Mouse (Mus musculus) intestine, embryonic 16.5 days (tissue): ENCODE measurements at regions not wholly inside any gene's neighbourhood (a gene's known extent, or its start where the extent isn't known, plus 50 kb on each side); places are given as distances from the start of the nearest gene placed in this dataset.
"Not testable (repeated sequence)": the region's sequence is repeated elsewhere in the genome, so short reads cannot be mapped to it uniquely, and the experiment has no call there.

Experiments used
- ATAC-seq: fragments of 200-750 bp; cut with Nextera tagmentation; 2 replicates; pipeline ENCODE4 v1.8.0; 2017; ENCODE audit warnings: moderate TSS enrichment, moderate library complexity
- H3K27ac ChIP-seq: fragments of 300-500 bp; sonication (generic); 2 replicates; pipeline ENCODE4 v1.5.1; 2014; ENCODE audit warnings: mild to moderate bottlenecking, low read length
- H3K27me3 ChIP-seq: fragments of 300-500 bp; sonication (generic); replicated peaks from 2 replicates; pipeline ENCODE4 v1.6.1; 2014; ENCODE audit warnings: low read length, control low read depth, mixed read lengths; ENCODE audit not compliant: control insufficient read depth, insufficient read depth
- H3K36me3 ChIP-seq: fragments of 300-500 bp; sonication (generic); 2 replicates; pipeline ENCODE4 v1.6.1; 2014; ENCODE audit warnings: low read length, control low read depth; ENCODE audit not compliant: control insufficient read depth, insufficient read depth
- H3K4me1 ChIP-seq: fragments of 300-500 bp; sonication (generic); 2 replicates; pipeline ENCODE4 v1.6.1; 2014; ENCODE audit warnings: low read length, control low read depth, mixed read lengths; ENCODE audit not compliant: control insufficient read depth, insufficient read depth
- H3K4me2 ChIP-seq: fragments of 300-500 bp; sonication (generic); 2 replicates; pipeline ENCODE4 v1.6.1; 2014; ENCODE audit warnings: low read depth, low read length, control low read depth
- H3K4me3 ChIP-seq: fragments of 300-500 bp; sonication (generic); 2 replicates; pipeline ENCODE4 v1.5.1; 2014; ENCODE audit warnings: mild to moderate bottlenecking, low read length
- H3K9ac ChIP-seq: fragments of 300-500 bp; sonication (generic); 2 replicates; pipeline ENCODE4 v1.6.1; 2014; ENCODE audit warnings: low read depth, low read length
- H3K9me3 ChIP-seq: fragments of 300-500 bp; sonication (generic); 2 replicates; pipeline ENCODE4 v1.6.1; 2016; ENCODE audit warnings: low read length, control low read depth; ENCODE audit not compliant: control insufficient read depth
- WGBS: fragments of 180-500 bp; shearing (Covaris S2); extraction: QIAGEN DNeasy Blood & Tissue Kit; methylation state at CpG from one replicate; pipeline ENCODE4 v1.1.7; 2014; 5-methylcytosine and 5-hydroxymethylcytosine counted together

- Histone ChIP-seq H3K27ac (no peak overlapping the region), H3K4me1 (no peaks in the 10 kb centered on the region), H3K9me3 (no peaks in the 10 kb centered on the region), H3K9ac (no peak overlapping the region), H3K36me3 (no peaks in the 10 kb centered on the region), H3K4me3 (no peak overlapping the region), H3K27me3 (no peaks in the 10 kb centered on the region), H3K4me2 (no peak overlapping the region)
- no peak for ATAC-seq
- 60% methylated on average over 9 of the region's 9 CpGs for WGBS
These were observed 313.8 kb upstream of the Pkdcc start for GRCm38 (mm10) chr17:82901098-82901891.

GRCm38 (mm10) chr17:82904961-82905360, 310.1 kb upstream of the Pkdcc start:
- no peaks in the 10 kb centered on the region for H3K27me3 ChIP-seq
- H3K9me3 ChIP-seq, result no peaks in the 10 kb centered on the region
- WGBS, result 82% methylated on average over 2 of the region's 2 CpGs
- H3K4me1 ChIP-seq, result no peaks in the 10 kb centered on the region
- ATAC-seq, result no peak
- no peak overlapping the region for H3K4me2 ChIP-seq
- H3K36me3 ChIP-seq, result no peaks in the 10 kb centered on the region
- H3K27ac ChIP-seq, result no peak overlapping the region
- H3K4me3 ChIP-seq, result no peak overlapping the region
- no peak overlapping the region for H3K9ac ChIP-seq

GRCm38 (mm10) chr17:82905483-82905882, 309.6 kb upstream of the Pkdcc start:
- no peak overlapping the region for H3K4me3 ChIP-seq
- no peaks in the 10 kb centered on the region for H3K36me3 ChIP-seq
- H3K4me1 ChIP-seq, result no peaks in the 10 kb centered on the region
- H3K27me3 ChIP-seq, result no peaks in the 10 kb centered on the region
- H3K27ac ChIP-seq, result no peak overlapping the region
- no peak overlapping the region for H3K9ac ChIP-seq
- no peak overlapping the region for H3K4me2 ChIP-seq
- whole genome bisulfite sequencing, result 66% methylated on average over 3 of the region's 3 CpGs
- no peak for ATAC-seq
- no peaks in the 10 kb centered on the region for H3K9me3 ChIP-seq

GRCm38 (mm10) chr17:82909189-82909588, 305.9 kb upstream of the Pkdcc start:
- Histone ChIP-seq H3K4me1 (no peaks in the 10 kb centered on the region), H3K4me3 (no peak overlapping the region), H3K9me3 (no peaks in the 10 kb centered on the region), H3K27ac (no peak overlapping the region), H3K9ac (no peak overlapping the region), H3K36me3 (no peaks in the 10 kb centered on the region), H3K27me3 (no peaks in the 10 kb centered on the region), H3K4me2 (no peak overlapping the region)
- 61% methylated on average over 2 of the region's 2 CpGs for WGBS
- ATAC-seq, result no peak

GRCm38 (mm10) chr17:82922986-82923385, 292.1 kb upstream of the Pkdcc start:
- ATAC-seq, H3K27ac ChIP-seq: not testable (repeated sequence)
- WGBS, result 51% methylated on average over 4 of the region's 4 CpGs

GRCm38 (mm10) chr17:82925751-82926150, 289.3 kb upstream of the Pkdcc start:
- Histone ChIP-seq H3K9ac (no peak overlapping the region), H3K36me3 (no peaks in the 10 kb centered on the region), H3K4me3 (no peak overlapping the region), H3K27me3 (no peaks in the 10 kb centered on the region), H3K4me1 (no peaks in the 10 kb centered on the region), H3K27ac (no peak overlapping the region), H3K9me3 (no peaks in the 10 kb centered on the region), H3K4me2 (no peak overlapping the region)
- WGBS, result 79% methylated on average over 2 of the region's 2 CpGs
- no peak for ATAC-seq

More at GRCm38 (mm10) chr17:82922986-82923385, 292.1 kb upstream of the Pkdcc start:
- H3K4me2 ChIP-seq, H3K27me3 ChIP-seq, H3K9me3 ChIP-seq, H3K36me3 ChIP-seq, H3K9ac ChIP-seq, H3K4me1 ChIP-seq, H3K4me3 ChIP-seq: not testable (repeated sequence)

- Histone ChIP-seq H3K4me3 (no peak overlapping the region), H3K36me3 (no peaks in the 10 kb centered on the region), H3K9me3 (no peaks in the 10 kb centered on the region), H3K4me1 (no peaks in the 10 kb centered on the region), H3K27me3 (no peaks in the 10 kb centered on the region), H3K4me2 (no peak overlapping the region), H3K9ac (no peak overlapping the region), H3K27ac (no peak overlapping the region)
- no peak for ATAC-seq
- 92% methylated on average over 3 of the region's 3 CpGs for WGBS
These were observed 287.4 kb upstream of the Pkdcc start for GRCm38 (mm10) chr17:82927681-82928080.

- Histone ChIP-seq H3K9me3 (no peaks in the 10 kb centered on the region), H3K4me3 (no peak overlapping the region), H3K27me3 (no peaks in the 10 kb centered on the region), H3K4me2 (no peak overlapping the region), H3K4me1 (no peaks in the 10 kb centered on the region), H3K27ac (no peak overlapping the region), H3K36me3 (no peaks in the 10 kb centered on the region), H3K9ac (no peak overlapping the region)
- no peak for ATAC-seq
- WGBS, result 49% methylated on average over 3 of the region's 3 CpGs
These were observed 285.6 kb upstream of the Pkdcc start for GRCm38 (mm10) chr17:82929511-82929910.

GRCm38 (mm10) chr17:82930738-82931137, 284.4 kb upstream of the Pkdcc start:
- Histone ChIP-seq H3K4me2 (no peak overlapping the region), H3K27me3 (no peaks in the 10 kb centered on the region), H3K27ac (no peak overlapping the region), H3K36me3 (no peaks in the 10 kb centered on the region), H3K4me3 (no peak overlapping the region), H3K9ac (no peak overlapping the region), H3K4me1 (no peaks in the 10 kb centered on the region), H3K9me3 (no peaks in the 10 kb centered on the region)
- WGBS, result 35% methylated on average over 1 of the region's 1 CpGs
- ATAC-seq, result no peak

GRCm38 (mm10) chr17:82931476-82931875, 283.6 kb upstream of the Pkdcc start:
- 85% methylated on average over 4 of the region's 4 CpGs for WGBS
- no peak overlapping the region for H3K4me3 ChIP-seq
- no peaks in the 10 kb centered on the region for H3K4me1 ChIP-seq
- no peak overlapping the region for H3K9ac ChIP-seq
- H3K4me2 ChIP-seq, result no peak overlapping the region
- H3K9me3 ChIP-seq, result no peaks in the 10 kb centered on the region
- no peak for ATAC-seq
- H3K36me3 ChIP-seq, result no peaks in the 10 kb centered on the region
- no peaks in the 10 kb centered on the region for H3K27me3 ChIP-seq
- H3K27ac ChIP-seq, result no peak overlapping the region
